Mouse (Mus musculus): ENCODE measurements around the gene Adk.

DNA sequence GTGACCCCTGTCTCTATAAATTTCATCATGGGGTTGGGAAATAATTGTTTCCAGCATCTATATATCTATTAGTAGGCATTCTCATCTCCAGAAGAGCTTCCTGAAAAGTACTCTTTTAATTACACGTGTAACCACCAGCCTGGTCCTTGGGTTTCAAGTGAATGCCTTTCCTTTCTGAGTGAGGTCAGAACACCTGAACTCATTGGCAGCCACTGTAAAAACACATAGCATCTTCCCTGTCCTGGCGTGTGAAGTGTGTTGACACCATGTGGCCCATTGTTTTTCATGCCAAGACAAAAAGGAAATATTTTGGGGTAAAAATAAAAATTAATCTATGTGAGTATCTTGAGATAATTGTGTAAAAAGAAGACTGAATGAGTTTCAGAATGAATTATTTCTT, 316.2 kb downstream of the Adk start:
- no peak for TF ChIP-seq POLR2A (IDR thresholded peaks at IDR 0.05; ENCODE audit: control insufficient read depth, low read depth, low read length)
- TF ChIP-seq CTCF (IDR thresholded peaks at IDR 0.05; ENCODE audit: control insufficient read depth, insufficient read depth, insufficient replicate concordance, low read depth, low read length): no peak
